Mouse (Mus musculus) heart, adult 18-20 months (tissue): ENCODE measurements around the gene Slc38a3. TPM values are rescaled to one million over a fixed set of nuclear protein-coding genes. Genes with fewer than 3 reads are reported as not detected.

Source experiments
- total RNA-seq, 2 experiments: library from RNA; stranded (reverse); gene quantifications; 2 replicates each; pipeline ENCODE4 v1.2.3; 2021

The Slc38a3 gene
- total RNA-seq, 2 experiments from 2014 or later = 48.3 to 61.0 TPM

Other genes starting within 250 kb of the Slc38a3 start
- gene Tmem115, start 135.6 kb downstream of the Slc38a3 start, total RNA-seq = 10 to 100 TPM; 22.2 to 22.3 TPM
- 1 to 10 TPM; 4.2 to 4.6 TPM for gene Cyb561d2, start 127.3 kb downstream of the Slc38a3 start, total RNA-seq
- 10 to 100 TPM; 20.4 to 21.0 TPM for gene Nprl2, start 127.3 kb downstream of the Slc38a3 start, total RNA-seq
- gene Zmynd10, start 122.2 kb downstream of the Slc38a3 start, total RNA-seq = under 1 TPM in 1 of 2 experiments, not detected in 1; 0.62 TPM
- 10 to 100 TPM; 15.1 TPM for gene Rassf1, start 118.0 kb downstream of the Slc38a3 start, total RNA-seq
- 10 to 100 TPM; 38.3 to 40.9 TPM for gene Tusc2, start 106.3 kb downstream of the Slc38a3 start, total RNA-seq
- 10 to 100 TPM; 31.4 to 40.0 TPM for gene Hyal2, start 101.6 kb downstream of the Slc38a3 start, total RNA-seq
- gene Hyal1, start 92.6 kb downstream of the Slc38a3 start, total RNA-seq = 1 to 10 TPM; 3.4 to 5.1 TPM
- 10 to 100 TPM; 16.1 to 20.1 TPM for gene Naa80, start 90.6 kb downstream of the Slc38a3 start, total RNA-seq
- gene Hyal3, start 88.7 kb downstream of the Slc38a3 start, total RNA-seq = under 1 TPM; 0.28 to 0.37 TPM
- gene Ifrd2, start 81.9 kb downstream of the Slc38a3 start, total RNA-seq = 10 to 100 TPM; 48.5 to 48.8 TPM
- gene Sema3b, start 60.3 kb downstream of the Slc38a3 start, total RNA-seq = 10 to 100 TPM; 20.4 to 22.9 TPM
- 100 to 1,000 TPM; 241 to 253 TPM for gene Gnai2, start 34.2 kb downstream of the Slc38a3 start, total RNA-seq
- gene Gnat1, start 10.2 kb upstream of the Slc38a3 start, total RNA-seq = not detected
- gene Sema3f, start 40.9 kb upstream of the Slc38a3 start, total RNA-seq = 10 to 100 TPM; 14.7 to 16.5 TPM
- 10 to 100 TPM; 48.6 to 57.9 TPM for gene Rbm5, start 101.5 kb upstream of the Slc38a3 start, total RNA-seq
- gene Rbm6, start 203.7 kb upstream of the Slc38a3 start, total RNA-seq = 10 to 100 TPM; 25.1 to 25.2 TPM
- gene Mon1a, start 218.6 kb upstream of the Slc38a3 start, total RNA-seq = 10 to 100 TPM; 10.0 to 10.3 TPM
- 1 to 10 TPM; 2.3 to 3.1 TPM for gene Mst1r, start 237.3 kb upstream of the Slc38a3 start, total RNA-seq